In genomic region chr1:24901278-24901677, GRCm38 (mm10) we compare ENCODE assay signal across 9 mouse cellular contexts.
DNase-seq lines count a peak whose midpoint lies in the region; ATAC-seq and TF ChIP-seq lines count a peak whose summit lies in the region.
"Had no signal": no experiment of that assay in that cellular context is flagged by ENCODE, and none has a peak within 500 bp of the region (broad histone marks: within the 10 kb centered on the region; RNA-seq: fewer than 3 reads in every experiment).

No protein-coding gene starts in this region.

- no peak for TF ChIP-seq EP300 in heart, postnatal 0 days (IDR thresholded peaks at IDR 0.05; ENCODE audit: low read depth)
- no peak for TF ChIP-seq EP300 in CH12.LX (IDR thresholded peaks at IDR 0.05; ENCODE audit: low read length)

- H3K27me3 ChIP-seq in heart, postnatal 0 days (ENCODE audit: control insufficient read depth, insufficient read depth, low read length), result no peaks in the 10 kb centered on the region
- no peaks in the 10 kb centered on the region for H3K27me3 ChIP-seq in CH12.LX (replicated peaks)
- H3K27me3 ChIP-seq in forebrain, embryonic 16.5 days (replicated peaks; ENCODE audit: control insufficient read depth, insufficient read depth, low read length), result no peaks in the 10 kb centered on the region
- H3K27me3 ChIP-seq: heart, embryonic 13.5 days had no signal

- in situ Hi-C loops in CH12.LX (cut with MboI; ENCODE audit: low pct_ligation_motif_present, low pct_unique_long_range_greater_than_20kb, low sequenced_read_pairs), result no loop called here

- no peak overlapping the region for H3K27ac ChIP-seq in heart, postnatal 0 days (ENCODE audit: low read depth)
- H3K27ac ChIP-seq in CH12.LX (ENCODE audit: insufficient read depth, low read depth), result no peak overlapping the region
- H3K27ac ChIP-seq in forebrain, embryonic 16.5 days (ENCODE audit: low read length), result no peak overlapping the region
- H3K27ac ChIP-seq: heart, embryonic 13.5 days had no signal

- peak; percentile 25 for TF ChIP-seq RAD21 in CH12.LX (IDR thresholded peaks at IDR 0.05; ENCODE audit: low read depth, low read length)

- H3K9me3 ChIP-seq in heart, postnatal 0 days (replicated peaks; ENCODE audit: control insufficient read depth, low read length), result no peaks in the 10 kb centered on the region
- peaks cover 22% of the 10 kb centered on the region for H3K9me3 ChIP-seq in CH12.LX (replicated peaks; ENCODE audit: low read length)
- no peaks in the 10 kb centered on the region for H3K9me3 ChIP-seq in forebrain, embryonic 16.5 days (ENCODE audit: control insufficient read depth, low read length)
- H3K9me3 ChIP-seq: heart, embryonic 13.5 days had no signal

- no peaks in the 10 kb centered on the region for H3K4me1 ChIP-seq in heart, postnatal 0 days (ENCODE audit: control insufficient read depth, insufficient read depth)
- H3K4me1 ChIP-seq in CH12.LX (ENCODE audit: control insufficient read depth in 1 of 2, insufficient read depth in 2 of 2), result no peaks in the 10 kb centered on the region
- no peaks in the 10 kb centered on the region for H3K4me1 ChIP-seq in forebrain, embryonic 16.5 days (replicated peaks; ENCODE audit: control insufficient read depth, insufficient read depth, low read length)
- H3K4me1 ChIP-seq: heart, embryonic 13.5 days had no signal

- no peaks in the 10 kb centered on the region for H3K36me3 ChIP-seq in heart, postnatal 0 days (replicated peaks; ENCODE audit: control insufficient read depth, insufficient read depth, low read length)
- H3K36me3 ChIP-seq in CH12.LX (replicated peaks in 1 of 2; ENCODE audit: control insufficient read depth in 1 of 2, insufficient read depth in 1 of 2, low read length in 1 of 2), result no peaks in the 10 kb centered on the region
- H3K36me3 ChIP-seq in forebrain, embryonic 16.5 days (ENCODE audit: control insufficient read depth, insufficient read depth), result no peaks in the 10 kb centered on the region
- H3K36me3 ChIP-seq: heart, embryonic 13.5 days had no signal

- WGBS in heart, postnatal 0 days, result 27% methylated on average over 2 of the region's 2 CpGs
- WGBS in forebrain, embryonic 16.5 days, result 28% methylated on average over 2 of the region's 2 CpGs

- H3K9ac ChIP-seq in heart, postnatal 0 days (replicated peaks; ENCODE audit: low read depth, low read length), result no peak overlapping the region
- H3K9ac ChIP-seq in CH12.LX (ENCODE audit: insufficient read depth, low read depth), result no peak overlapping the region
- no peak overlapping the region for H3K9ac ChIP-seq in forebrain, embryonic 16.5 days (replicated peaks; ENCODE audit: low read depth, low read length)
- H3K9ac ChIP-seq: heart, embryonic 13.5 days had no signal

- no peak for DNase-seq in heart, postnatal 0 days (ENCODE audit: low spot score)
- DNase-seq in heart, postnatal 25 days (ENCODE audit: low spot score), result no peak
- peak; percentile 5 for DNase-seq in CH12.LX (ENCODE audit: extremely low read depth)
- DNase-seq in cerebellum, adult 11 months, result peak; percentile 56
- peak; percentile 76 to 83 for DNase-seq in layer of hippocampus, postnatal 10 days (ENCODE audit: low spot score in 2 of 2)
- peak; percentile 60 for DNase-seq in mesoderm, embryonic 11.5 days (ENCODE audit: low read depth, low spot score)
- no peak for DNase-seq in spleen, postnatal 36 days (ENCODE audit: low spot score in 2 of 2)

- no peak overlapping the region for H3K4me2 ChIP-seq in heart, postnatal 0 days (ENCODE audit: low read depth, low read length)
- no peak overlapping the region for H3K4me2 ChIP-seq in CH12.LX (ENCODE audit: insufficient read depth, low read depth, poor library complexity, severe bottlenecking)
- H3K4me2 ChIP-seq in forebrain, embryonic 16.5 days (ENCODE audit: low read length), result no peak overlapping the region
- H3K4me2 ChIP-seq: heart, embryonic 13.5 days had no signal

- peak; percentile 45 for TF ChIP-seq CTCF in heart, postnatal 0 days (IDR thresholded peaks at IDR 0.05; ENCODE audit: low read depth)
- peak in 1 of 2 experiments; percentile 46; a peak in 2 of 4 replicates for TF ChIP-seq CTCF in CH12.LX (conservative IDR thresholded peaks at IDR 0.05 in 1 of 2, IDR thresholded peaks at IDR 0.05 in 1 of 2; ENCODE audit: low read depth in 2 of 2, low read length in 2 of 2)

- no peak overlapping the region for H3K4me3 ChIP-seq in heart, postnatal 0 days (ENCODE audit: low read depth, low read length)
- H3K4me3 ChIP-seq in CH12.LX (replicated peaks in 1 of 3; ENCODE audit: low read depth in 2 of 3, low read length in 2 of 3, poor library complexity in 1 of 3), result no peak overlapping the region
- no peak overlapping the region for H3K4me3 ChIP-seq in forebrain, embryonic 16.5 days (replicated peaks; ENCODE audit: low read length)
- H3K4me3 ChIP-seq: heart, embryonic 13.5 days had no signal

- ATAC-seq in heart, postnatal 0 days (ENCODE audit: insufficient read depth, low read depth), result no peak
- peak; percentile 64 for ATAC-seq in forebrain, embryonic 16.5 days

- dilution Hi-C loops in CH12.LX (cut with MboI; ENCODE audit: extremely low pct_ligation_motif_present, extremely low pct_unique_long_range_greater_than_20kb, low sequenced_read_pairs), result no loop called here

- H3K79me2 ChIP-seq in CH12.LX (replicated peaks; ENCODE audit: control insufficient read depth, extremely low read depth, insufficient read depth, poor library complexity, severe bottlenecking), result no peaks in the 10 kb centered on the region

- no peak for TF ChIP-seq POLR2A in CH12.LX (IDR thresholded peaks at IDR 0.05; ENCODE audit: low read depth, low read length)

- intact Hi-C loops in heart, postnatal 25 days (cut with DNase I), result no loop called here

TF ChIP-seq in CH12.LX, 34 proteins besides CTCF, POLR2A, EP300 and RAD21:
- no peak for TF ChIP-seq JUN (IDR thresholded peaks at IDR 0.05; ENCODE audit: insufficient read depth, low read depth, low read length)
- no peak for TF ChIP-seq NELFE (IDR thresholded peaks at IDR 0.05; ENCODE audit: low read depth, low read length)
- TF ChIP-seq UBTF (IDR thresholded peaks at IDR 0.05; ENCODE audit: low read depth, low read length), result no peak
- peak; percentile 22; the same call in 1 of the 2 replicates for TF ChIP-seq SMC3 (IDR thresholded peaks at IDR 0.05; ENCODE audit: low read depth, low read length)
- no peak for TF ChIP-seq E2F4 (IDR thresholded peaks at IDR 0.05; ENCODE audit: insufficient replicate concordance, low read depth, low read length)
- TF ChIP-seq NRF1 (IDR thresholded peaks at IDR 0.05; ENCODE audit: low read depth, low read length), result no peak
- no peak for TF ChIP-seq ZC3H11A (IDR thresholded peaks at IDR 0.05; ENCODE audit: low read depth, low read length)
- TF ChIP-seq KAT2A (IDR thresholded peaks at IDR 0.05; ENCODE audit: insufficient replicate concordance, low read length), result no peak

Comparison
In these comparisons a context has a peak if more than half of its experiments do, and no peak if none do; other contexts are left out.
1. DNase-seq: peak in CH12.LX (single experiment), cerebellum, adult 11 months (single experiment), layer of hippocampus, postnatal 10 days (2 of 2) and mesoderm, embryonic 11.5 days (single experiment); none in heart, postnatal 0 days (single experiment), heart, postnatal 25 days (single experiment) and spleen, postnatal 36 days (0 of 2).